Mouse (Mus musculus): ENCODE data around the gene Maml3. TPM values are rescaled to one million over a fixed set of nuclear protein-coding genes. Genes with fewer than 3 reads are reported as not detected.

The Maml3 gene
- total RNA-seq, 2 experiments from 2014 or later = 8.7 to 9.8 TPM

DNA sequence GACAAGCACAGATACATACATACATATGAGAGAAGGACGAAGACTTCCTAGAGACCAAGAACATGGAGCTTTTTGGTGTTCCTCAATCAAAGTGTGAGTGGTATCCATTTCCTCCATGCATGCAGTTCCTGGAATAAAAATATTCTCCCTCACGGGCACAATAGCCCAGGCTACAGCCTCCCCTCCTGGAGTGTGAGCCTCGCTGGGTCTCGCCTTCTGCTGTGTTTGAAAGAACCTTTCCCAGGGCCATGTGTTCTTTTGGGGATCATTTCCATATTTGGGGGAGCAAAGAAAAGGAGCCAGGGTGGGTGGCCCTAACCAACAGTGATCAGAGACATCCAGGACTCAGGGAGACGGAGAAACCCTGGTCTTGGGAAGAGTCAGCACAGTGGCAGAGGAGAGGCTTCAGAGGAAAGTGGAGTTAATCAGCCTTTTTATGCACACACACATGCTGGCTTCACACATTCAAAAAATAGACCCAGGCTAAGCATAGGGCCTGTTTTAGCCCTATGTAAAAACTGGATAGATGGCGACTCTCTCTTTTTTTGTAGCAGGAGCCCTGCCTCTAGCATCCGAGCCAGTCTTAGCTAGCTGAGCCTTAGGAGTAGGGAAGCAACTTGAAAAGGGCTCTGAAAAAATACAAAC, 17.1 kb downstream of the Maml3 start:
- no peak for DNase-seq (ENCODE audit: low spot score in 2 of 2)
- peak overlapping the region; percentile 64 for H3K27ac ChIP-seq
- no peak overlapping the region for H3K4me3 ChIP-seq
- TF ChIP-seq CTCF (conservative IDR thresholded peaks at IDR 0.05) = no peak

DNA sequence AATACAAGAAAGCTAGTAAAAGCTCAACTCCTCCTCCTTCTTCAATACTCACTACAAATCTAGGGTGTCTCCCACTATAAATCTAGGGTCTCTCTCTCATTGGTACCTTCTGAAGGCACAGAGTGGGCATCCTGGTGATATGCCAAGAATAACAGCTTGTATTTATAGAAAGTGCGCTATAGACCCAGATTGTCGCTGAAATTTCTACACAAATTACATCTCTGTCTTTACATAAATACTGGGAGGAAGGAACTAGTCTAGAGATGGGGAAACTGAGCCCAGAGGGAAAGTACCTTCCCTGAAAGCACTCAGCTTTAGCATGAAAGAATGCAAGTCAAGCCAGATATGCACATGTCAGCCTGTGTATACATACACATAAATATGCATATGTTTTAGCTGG, 26.1 kb downstream of the Maml3 start:
- no peak overlapping the region for H3K4me3 ChIP-seq
- DNase-seq (ENCODE audit: low spot score in 2 of 2) = no peak
- H3K27ac ChIP-seq = no peak overlapping the region
- no peak for TF ChIP-seq CTCF (conservative IDR thresholded peaks at IDR 0.05)

DNA sequence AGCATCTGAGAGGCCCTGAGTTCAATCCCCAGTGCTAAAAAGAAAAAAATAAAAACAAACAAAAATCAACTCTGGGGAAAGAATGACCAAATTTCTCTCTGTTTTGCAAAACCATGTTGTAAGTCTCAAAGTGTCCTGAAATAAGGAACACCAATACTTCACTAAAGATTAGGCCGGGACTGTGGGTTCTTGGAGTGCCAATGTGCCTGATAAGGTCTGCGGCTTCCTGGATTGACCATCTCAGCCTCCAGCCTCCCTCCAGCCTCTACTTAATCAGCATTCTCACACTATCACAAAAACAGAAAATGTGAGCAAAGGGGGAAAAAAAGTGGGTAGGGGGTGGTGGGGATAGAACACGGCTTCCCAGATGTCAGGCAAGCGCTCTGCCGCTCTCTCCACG, 30.9 kb downstream of the Maml3 start:
- no peak for TF ChIP-seq CTCF (conservative IDR thresholded peaks at IDR 0.05)
- Histone ChIP-seq H3K27ac (no peak overlapping the region), H3K4me3 (no peak overlapping the region)
- no peak for DNase-seq (ENCODE audit: low spot score in 2 of 2)

DNA sequence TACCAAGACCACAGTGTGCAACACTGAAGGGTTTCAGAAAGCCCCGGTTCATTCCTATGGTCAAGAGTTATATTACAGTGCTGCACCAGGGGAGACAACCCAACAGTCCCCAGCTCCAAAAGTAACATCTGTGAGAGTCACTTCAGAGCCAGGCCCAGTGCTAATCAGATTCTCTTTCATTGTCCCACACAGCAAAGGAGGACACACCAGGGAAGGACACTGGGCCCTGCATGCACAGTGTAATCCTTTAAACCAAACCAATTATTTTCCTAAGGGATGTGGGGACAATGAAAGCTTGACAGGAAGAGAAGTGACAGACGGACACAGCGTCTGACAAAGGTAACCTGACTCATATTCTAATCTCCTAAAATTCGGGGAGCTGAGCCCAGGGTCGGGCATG, 32.9 kb downstream of the Maml3 start:
- Histone ChIP-seq H3K4me3 (no peak overlapping the region), H3K27ac (no peak overlapping the region)
- no peak for DNase-seq (ENCODE audit: low spot score in 2 of 2)
- TF ChIP-seq CTCF (conservative IDR thresholded peaks at IDR 0.05) = no peak

DNA sequence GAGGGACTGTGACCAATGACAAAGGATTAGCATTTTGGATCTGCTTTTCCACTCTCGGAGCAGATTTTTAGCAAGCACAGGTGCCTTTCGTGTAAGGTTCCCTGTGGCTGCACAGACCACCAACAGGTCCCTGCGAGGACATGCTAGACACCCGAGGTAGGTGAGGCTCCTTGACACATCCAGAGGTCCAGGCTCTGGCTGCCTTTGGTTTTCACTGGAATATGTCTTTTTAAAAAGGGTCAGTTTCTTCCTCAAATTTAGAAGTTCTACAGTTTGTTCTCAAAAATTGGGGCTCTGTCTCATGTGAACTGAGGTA, 34.8 kb downstream of the Maml3 start:
- Histone ChIP-seq H3K27ac (peak overlapping the region; percentile 82), H3K4me3 (peak overlapping the region; percentile 61)
- DNase-seq (ENCODE audit: low spot score in 2 of 2) = no peak
- no peak for TF ChIP-seq CTCF (conservative IDR thresholded peaks at IDR 0.05)

DNA sequence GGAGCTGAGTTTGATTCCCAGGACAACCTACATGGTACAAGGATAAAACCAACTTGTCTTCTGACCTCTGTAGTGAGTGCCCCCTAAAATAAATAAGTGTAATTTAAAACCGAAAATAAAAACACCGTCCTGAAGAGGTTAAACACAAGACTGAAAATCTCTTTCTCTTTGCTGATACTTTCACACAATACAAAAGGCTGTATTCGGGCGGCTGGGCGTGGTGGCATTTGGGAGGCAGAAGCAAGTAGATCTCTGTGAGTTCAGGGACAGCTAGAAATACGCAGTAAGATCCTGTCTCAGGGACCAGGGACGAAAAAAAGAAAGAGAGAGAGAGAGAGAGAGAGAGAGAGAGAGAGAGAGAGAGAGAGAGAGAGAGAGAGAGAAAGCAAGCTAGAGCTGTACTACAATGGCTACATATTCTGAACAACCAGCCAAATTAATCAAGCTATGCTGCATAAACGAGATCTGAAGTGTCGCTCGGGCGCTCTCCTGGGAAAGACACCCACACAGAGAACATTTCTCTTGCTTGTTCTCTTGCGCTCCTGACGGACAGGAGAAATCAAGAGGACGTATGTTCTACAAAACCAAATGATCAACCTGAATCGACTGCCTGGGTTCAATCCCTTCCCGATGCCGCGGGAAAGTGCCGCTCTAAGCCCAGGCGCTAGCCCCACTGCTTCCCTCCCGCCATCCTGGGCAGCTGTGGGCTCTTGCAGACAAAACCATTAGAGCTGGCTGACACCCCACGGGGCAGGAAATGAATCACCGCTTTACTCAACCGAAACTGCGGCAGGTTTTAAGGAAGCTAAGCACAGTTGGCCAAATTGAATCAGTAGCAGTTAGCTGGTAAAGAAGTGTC, 35.3 kb downstream of the Maml3 start:
- H3K4me3 ChIP-seq = peak overlapping the region; percentile 61
- DNase-seq (ENCODE audit: low spot score in 2 of 2) = peak; percentile 25 to 41
- no peak for TF ChIP-seq CTCF (conservative IDR thresholded peaks at IDR 0.05)
- peak overlapping the region; percentile 82 for H3K27ac ChIP-seq

DNA sequence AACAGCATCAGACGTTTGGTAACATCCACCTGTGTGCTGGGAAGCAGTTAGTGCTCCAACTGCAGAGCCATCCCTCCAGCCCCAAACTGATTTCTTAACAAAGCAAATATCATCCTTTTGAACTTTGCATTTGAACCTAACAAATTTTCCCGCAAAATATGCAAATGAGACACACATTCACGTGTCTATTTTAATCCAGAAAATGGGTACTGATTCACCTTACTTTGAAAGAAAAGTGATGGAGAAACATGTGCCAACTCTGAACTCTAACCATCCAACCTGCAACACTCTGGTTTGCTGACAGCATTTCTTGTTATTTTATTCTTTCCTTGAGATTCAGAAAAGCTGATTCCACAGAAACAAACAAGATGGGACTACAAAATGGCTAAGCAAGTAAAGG, 36.0 kb downstream of the Maml3 start:
- DNase-seq (ENCODE audit: low spot score in 2 of 2) = no peak

DNA sequence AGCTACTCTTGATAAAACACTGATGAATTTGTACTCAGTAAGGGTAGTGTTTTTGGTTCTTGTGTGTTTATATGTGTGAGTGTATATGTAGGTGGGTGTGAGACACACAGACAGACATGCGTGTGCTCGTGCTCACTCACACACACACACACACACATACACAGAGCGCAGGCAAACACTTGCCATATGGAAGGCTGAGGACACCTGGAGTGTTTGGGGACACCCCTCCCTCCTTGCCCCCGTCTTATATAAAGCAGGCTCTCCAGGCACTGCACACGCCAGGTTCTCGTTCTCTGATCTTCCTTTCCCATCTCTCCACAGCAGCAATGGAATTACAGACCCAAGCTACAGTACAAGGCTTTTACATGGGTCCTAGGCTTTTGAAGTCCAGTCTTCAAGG, 37.7 kb downstream of the Maml3 start:
- no peak for TF ChIP-seq CTCF (conservative IDR thresholded peaks at IDR 0.05)
- no peak for DNase-seq (ENCODE audit: low spot score in 2 of 2)
- H3K4me3 ChIP-seq = no peak overlapping the region
- no peak overlapping the region for H3K27ac ChIP-seq

More for the DNA sequence above, 36.0 kb downstream of the Maml3 start:
- no peak overlapping the region for H3K4me3 ChIP-seq
- H3K27ac ChIP-seq = no peak overlapping the region
- TF ChIP-seq CTCF (conservative IDR thresholded peaks at IDR 0.05) = no peak

DNA sequence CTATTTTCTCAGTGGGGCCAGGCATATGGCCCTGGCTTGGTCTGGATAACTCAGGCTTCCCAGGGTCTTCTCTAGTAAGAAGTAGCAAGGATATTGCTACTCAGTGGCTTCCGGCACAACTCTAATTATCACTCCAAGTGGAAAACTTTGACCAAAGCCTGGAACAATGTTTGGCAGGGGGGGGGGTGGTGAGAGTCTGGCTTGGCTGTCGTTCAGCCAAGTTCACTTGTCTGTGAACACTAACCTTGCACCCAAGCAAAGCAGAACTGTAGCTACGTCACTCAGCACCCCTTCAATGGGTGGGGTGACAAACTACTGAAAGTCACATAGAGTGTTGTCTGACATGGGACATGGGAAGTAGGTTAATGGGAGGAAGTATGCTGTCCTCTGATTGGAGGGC, 38.7 kb downstream of the Maml3 start:
- H3K27ac ChIP-seq = no peak overlapping the region
- H3K4me3 ChIP-seq = no peak overlapping the region
- DNase-seq (ENCODE audit: low spot score in 2 of 2) = no peak
- TF ChIP-seq CTCF (conservative IDR thresholded peaks at IDR 0.05) = no peak

DNA sequence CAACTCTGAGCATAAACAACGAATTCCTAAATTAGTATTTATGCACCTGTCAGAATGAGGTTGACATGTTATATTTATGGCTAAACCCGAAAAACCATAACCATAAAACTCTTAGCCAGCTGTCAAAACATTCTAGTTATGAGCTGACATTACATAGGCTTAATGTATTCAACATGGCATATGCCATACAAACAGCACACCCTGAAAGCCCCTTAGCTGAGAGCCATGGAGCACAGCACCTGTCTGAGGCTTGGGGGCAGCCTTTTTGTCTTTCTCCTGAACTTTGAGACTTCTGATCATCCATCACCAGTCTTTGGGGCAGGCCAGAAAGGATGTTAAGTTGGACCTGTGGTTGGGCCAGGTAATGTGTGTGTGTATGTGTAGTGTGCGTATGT, 41.6 kb downstream of the Maml3 start:
- no peak for DNase-seq (ENCODE audit: low spot score in 2 of 2)
- H3K4me3 ChIP-seq = no peak overlapping the region
- no peak overlapping the region for H3K27ac ChIP-seq
- TF ChIP-seq CTCF (conservative IDR thresholded peaks at IDR 0.05) = no peak

DNA sequence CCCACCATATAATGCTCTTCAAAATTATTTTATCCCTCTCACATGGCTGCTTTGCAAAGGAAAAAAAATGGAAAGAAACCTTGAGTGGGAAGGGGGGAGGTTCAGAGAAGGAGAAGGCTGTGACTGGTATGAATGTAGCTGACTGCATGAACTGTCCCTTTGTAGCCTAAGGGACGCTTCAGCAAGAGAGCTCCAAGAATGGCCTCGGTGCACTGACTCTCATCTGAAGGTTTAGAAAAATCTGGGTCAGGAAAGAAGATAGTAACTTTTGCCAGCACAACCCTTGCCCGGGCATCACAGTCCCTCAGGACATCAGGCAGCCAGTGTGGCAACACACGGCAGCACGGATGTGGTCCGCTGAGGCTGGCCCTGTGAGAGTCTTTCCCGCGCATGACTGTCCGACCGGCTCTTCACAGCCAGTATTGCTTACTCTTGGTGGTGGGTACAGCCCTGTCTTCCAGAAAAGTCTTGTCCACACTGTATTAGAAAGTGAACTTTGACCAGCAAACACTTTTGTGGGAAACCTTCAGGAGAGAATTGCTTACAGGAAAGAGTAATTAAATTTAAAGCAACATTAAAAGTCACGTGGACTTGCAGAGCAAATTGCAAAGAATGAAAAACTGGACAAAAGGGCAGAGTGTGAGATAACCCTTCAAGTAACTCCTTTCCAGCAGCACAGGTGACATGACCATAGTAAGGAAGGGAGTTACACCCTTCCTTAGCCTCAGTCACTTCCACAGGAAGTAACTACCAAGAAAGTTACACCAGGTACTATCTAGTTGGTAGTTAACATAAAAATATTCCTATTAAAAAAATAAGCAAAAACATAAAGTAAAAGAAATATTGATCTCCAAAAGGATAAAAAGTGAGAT, 42.3 kb downstream of the Maml3 start:
- Histone ChIP-seq H3K4me3 (no peak overlapping the region), H3K27ac (no peak overlapping the region)
- TF ChIP-seq CTCF (conservative IDR thresholded peaks at IDR 0.05) = no peak
- DNase-seq (ENCODE audit: low spot score in 2 of 2) = no peak

DNA sequence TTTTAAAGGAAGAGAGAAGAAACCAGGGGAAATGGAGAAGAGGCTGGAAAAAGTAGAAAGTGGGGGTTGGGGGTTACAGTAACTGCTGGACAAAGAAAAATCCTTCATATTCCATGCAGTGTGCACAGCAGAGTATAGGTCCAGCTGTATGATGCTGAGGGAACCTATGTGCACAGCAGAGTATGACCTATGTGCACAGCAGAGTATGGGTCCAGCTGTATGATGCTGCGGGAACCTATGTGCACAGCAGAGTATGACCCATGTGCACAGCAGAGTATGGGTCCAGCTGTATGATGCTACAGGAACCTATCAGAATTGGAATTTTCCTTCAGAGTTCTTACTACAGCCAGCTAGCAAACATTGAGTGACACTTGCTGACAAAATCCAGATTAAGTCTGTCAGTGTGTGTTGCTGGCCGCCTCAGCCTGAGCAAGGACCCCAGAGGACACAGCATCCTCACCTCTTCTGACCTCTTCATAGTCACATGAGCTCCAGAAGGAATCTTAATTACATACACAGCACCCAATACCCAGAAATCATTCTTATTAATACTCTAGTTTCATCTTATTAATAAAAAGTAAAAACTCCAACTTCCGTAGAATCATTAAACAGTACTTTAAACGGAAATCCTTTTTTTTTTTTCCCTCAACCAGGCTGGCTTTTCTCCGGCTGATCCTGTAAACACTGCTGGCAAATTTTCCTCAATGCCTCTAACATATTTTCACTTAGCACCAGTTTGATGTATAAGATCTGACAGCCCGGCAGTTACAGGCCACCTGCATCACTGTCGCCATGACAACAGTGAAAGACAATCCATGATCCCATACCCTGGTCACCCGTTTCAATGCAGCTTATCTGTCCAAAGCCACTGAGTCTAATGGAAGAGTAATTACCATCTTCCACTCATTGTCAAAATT, 43.1 kb downstream of the Maml3 start:
- no peak for DNase-seq (ENCODE audit: low spot score in 2 of 2)
- TF ChIP-seq CTCF (conservative IDR thresholded peaks at IDR 0.05) = no peak
- Histone ChIP-seq H3K27ac (no peak overlapping the region), H3K4me3 (no peak overlapping the region)
